Mouse (Mus musculus) neural tube, embryonic 12.5 days (tissue): ENCODE measurements around the gene Grin2d. TPM values are rescaled to one million over a fixed set of nuclear protein-coding genes. Genes with fewer than 3 reads are reported as not detected.
A peak's percentile ranks its signal among the peaks of the same experiment; 100 is the strongest.
"Not testable (repeated sequence)": the region's sequence is repeated elsewhere in the genome, so short reads cannot be mapped to it uniquely, and the experiment has no call there.

Source experiments
- ATAC-seq: fragments of 200-750 bp; cut with Nextera tagmentation; 2 replicates; pipeline ENCODE4 v1.8.0; 2017; ENCODE audit warnings: low read depth, mild to moderate bottlenecking, moderate TSS enrichment, moderate library complexity; ENCODE audit not compliant: low FRiP score
- H3K27ac ChIP-seq: fragments of 300-500 bp; sonication (generic); 2 replicates; pipeline ENCODE4 v1.5.1; 2016
- H3K27me3 ChIP-seq: fragments of 300-500 bp; sonication (generic); replicated peaks from 2 replicates; pipeline ENCODE4 v1.6.1; 2016; ENCODE audit warnings: mild to moderate bottlenecking
- H3K36me3 ChIP-seq: fragments of 300-500 bp; sonication (generic); 2 replicates; pipeline ENCODE4 v1.6.1; 2016; ENCODE audit warnings: mild to moderate bottlenecking
- H3K4me1 ChIP-seq: fragments of 300-500 bp; sonication (generic); 2 replicates; pipeline ENCODE4 v1.6.1; 2016
- H3K4me2 ChIP-seq: fragments of 300-500 bp; sonication (generic); replicated peaks from 2 replicates; pipeline ENCODE4 v1.6.1; 2016; ENCODE audit warnings: mild to moderate bottlenecking
- H3K4me3 ChIP-seq: fragments of 300-500 bp; sonication (generic); 2 replicates; pipeline ENCODE4 v1.5.1; 2016
- H3K9ac ChIP-seq: fragments of 300-500 bp; sonication (generic); 2 replicates; pipeline ENCODE4 v1.6.1; 2016; ENCODE audit warnings: mild to moderate bottlenecking
- H3K9me3 ChIP-seq: fragments of 300-500 bp; sonication (generic); 2 replicates; pipeline ENCODE4 v1.6.1; 2016; ENCODE audit warnings: mild to moderate bottlenecking
- WGBS: fragments of 180-500 bp; shearing (Covaris S2); methylation state at CpG from one replicate; pipeline ENCODE4 v1.1.7; 2016; 5-methylcytosine and 5-hydroxymethylcytosine counted together
- polyA plus RNA-seq: library from polyadenylated mRNA; unstranded; fragments of >200 nt; fragmentation: Nextera tagmentation; extraction: Ambion mirVana; gene quantifications from 2 replicates; pipeline ENCODE4 v1.2.1, GENCODE M21; 2016

The Grin2d gene
- polyA plus RNA-seq, 1 experiment from 2014 or later = 1.5 TPM

DNA sequence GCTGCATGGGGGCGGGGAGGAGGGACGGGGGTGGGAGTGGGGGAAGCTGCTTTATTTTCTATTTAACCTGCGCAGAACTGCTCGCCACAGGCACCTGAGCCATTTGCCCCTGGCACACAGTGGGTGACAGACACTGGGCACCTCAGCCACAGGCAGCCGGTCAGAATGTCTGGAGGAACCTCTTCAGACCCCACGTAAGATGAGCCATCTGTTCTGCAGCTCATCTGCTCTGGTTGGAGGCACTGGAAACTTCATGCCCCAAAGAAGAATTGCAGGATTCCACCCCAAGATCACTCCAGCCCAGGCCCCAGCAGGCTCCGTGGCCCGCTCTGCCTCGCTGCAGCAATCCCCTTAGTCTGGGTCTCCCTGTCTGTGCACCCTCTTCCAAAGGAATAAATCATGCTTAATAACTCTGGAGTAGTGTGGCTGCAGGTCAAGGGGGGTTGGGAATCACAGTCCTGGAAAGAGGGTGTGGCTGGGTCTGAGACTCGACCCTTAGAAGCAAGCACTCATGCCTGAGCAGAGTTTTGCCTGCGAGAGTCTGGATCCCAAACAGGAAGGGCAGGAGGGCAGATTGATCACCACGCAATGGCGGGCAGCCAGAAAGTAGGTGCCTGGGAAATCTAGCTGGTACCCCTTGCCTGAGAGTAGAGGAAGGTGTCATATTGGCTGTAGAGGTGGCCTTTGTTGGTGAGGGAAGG, 39.0 kb upstream of the Grin2d start:
- peak overlapping the region; percentile 26; the same call in 1 of the 2 replicates for H3K9ac ChIP-seq
- peaks cover 25% of the 10 kb centered on the region for H3K4me1 ChIP-seq
- WGBS = 31% methylated on average over 13 of the region's 13 CpGs
- H3K9me3 ChIP-seq = no peaks in the 10 kb centered on the region
- peak overlapping the region; percentile 19; the same call in 1 of the 2 replicates for H3K4me3 ChIP-seq
- peak overlapping the region; percentile 68 for H3K27ac ChIP-seq
- peak overlapping the region; percentile 53 for H3K4me2 ChIP-seq
- ATAC-seq = peak; percentile 1; the same call in 1 of the 2 replicates
- H3K36me3 ChIP-seq = no peaks in the 10 kb centered on the region; the same call in 1 of the 2 replicates
- no peaks in the 10 kb centered on the region for H3K27me3 ChIP-seq

DNA sequence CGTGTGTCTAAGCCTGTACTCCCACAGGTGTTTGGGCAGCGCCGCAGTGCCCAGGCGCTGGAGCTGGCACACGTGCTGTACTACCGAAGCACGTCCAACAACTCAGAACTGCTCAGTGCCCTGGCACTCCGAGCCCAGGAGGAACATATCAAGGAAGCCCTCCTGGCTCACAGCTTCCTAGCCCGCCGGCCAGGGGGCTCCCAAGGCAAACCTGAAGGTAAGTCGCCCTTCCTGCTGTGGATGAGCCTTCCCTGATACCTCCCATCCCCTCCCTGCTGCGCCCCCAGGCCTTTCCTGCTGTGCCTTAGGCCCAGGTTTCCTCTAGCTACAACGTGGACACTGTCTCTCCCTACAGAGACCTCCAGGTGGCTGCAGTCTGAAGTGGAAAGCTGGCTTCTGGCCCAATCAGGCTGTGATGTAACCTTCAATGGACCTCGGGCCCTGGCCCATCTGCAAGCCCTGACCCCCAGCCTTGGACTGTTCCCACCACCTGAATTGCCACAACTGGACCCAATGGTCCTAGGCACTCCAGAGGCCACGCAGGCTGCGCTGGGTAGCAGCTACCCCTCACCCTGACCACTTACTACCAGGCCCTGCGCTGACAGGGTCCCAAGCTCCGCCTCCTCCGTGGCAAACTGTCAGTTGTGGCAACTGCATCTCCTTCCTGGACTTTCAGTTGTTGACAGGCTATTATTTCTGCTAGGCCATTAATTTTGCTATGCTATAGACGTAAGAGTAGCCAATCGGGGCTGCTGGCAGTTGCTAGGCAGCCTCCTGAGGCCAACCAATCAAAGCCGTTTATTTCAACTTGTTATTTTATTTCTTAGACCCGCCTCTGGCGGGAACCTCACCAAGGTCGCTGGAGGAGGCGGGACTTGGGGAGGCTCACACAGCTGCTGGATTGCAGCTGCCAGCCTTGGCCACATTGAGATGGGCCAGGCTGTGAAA, 38.2 kb upstream of the Grin2d start:
- peak; percentile 90 for ATAC-seq
- peak overlapping the region; percentile 68 for H3K27ac ChIP-seq
- H3K9me3 ChIP-seq = no peaks in the 10 kb centered on the region
- peak overlapping the region; percentile 53 for H3K4me2 ChIP-seq
- H3K9ac ChIP-seq = peak overlapping the region; percentile 30
- WGBS = 38% methylated on average over 26 of the region's 26 CpGs
- peak overlapping the region; percentile 19; the same call in 1 of the 2 replicates for H3K4me3 ChIP-seq
- H3K4me1 ChIP-seq = peaks cover 25% of the 10 kb centered on the region
- no peaks in the 10 kb centered on the region; the same call in 1 of the 2 replicates for H3K36me3 ChIP-seq
- H3K27me3 ChIP-seq = no peaks in the 10 kb centered on the region

DNA sequence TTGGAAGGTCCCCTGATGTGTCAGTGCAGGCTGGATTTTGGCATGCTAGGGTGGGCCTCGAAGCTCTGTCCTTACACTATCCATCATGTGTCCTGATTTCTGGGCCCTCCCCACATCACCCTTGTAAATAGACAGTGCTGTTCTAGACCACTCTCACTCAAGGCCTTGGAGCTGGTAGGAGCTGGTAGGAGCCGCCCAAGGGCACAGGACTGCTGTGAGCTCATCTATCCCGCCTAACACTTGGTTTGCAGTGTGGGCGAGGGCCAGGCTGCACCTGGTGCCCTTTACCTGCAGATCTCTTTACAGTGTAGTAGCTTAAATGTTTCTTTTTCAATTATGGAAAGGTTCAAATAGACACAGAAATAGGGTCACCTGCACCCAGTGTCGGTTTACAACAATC, 36.8 kb upstream of the Grin2d start:
- Histone ChIP-seq H3K4me3 (no peak overlapping the region), H3K4me2 (no peak overlapping the region), H3K9ac (no peak overlapping the region), H3K9me3 (no peaks in the 10 kb centered on the region), H3K27me3 (no peaks in the 10 kb centered on the region), H3K27ac (no peak overlapping the region), H3K36me3 (peaks cover 11% of the 10 kb centered on the region), H3K4me1 (peaks cover 25% of the 10 kb centered on the region)
- ATAC-seq = no peak
- WGBS = 85% methylated on average over 5 of the region's 5 CpGs

DNA sequence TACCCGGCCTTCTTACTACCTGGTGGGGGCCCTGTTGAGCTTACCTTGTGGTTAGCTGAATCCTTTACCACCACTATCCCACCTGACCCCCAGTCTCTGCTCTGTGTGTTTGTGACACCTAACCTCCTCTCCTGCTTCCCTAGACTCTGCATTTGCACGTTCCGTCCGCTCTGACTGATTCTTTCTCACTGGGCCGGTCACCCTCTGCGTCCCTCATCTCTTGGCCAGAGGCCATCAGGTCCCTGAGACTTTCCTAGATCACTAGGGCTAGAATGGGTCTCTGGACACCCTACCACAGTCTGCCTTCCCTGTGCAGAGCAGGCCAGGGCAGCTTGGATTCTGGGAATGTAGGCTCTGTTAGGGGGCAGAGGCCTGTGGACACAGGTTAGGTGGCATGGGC, 35.9 kb upstream of the Grin2d start:
- H3K27ac ChIP-seq = no peak overlapping the region
- no peaks in the 10 kb centered on the region for H3K27me3 ChIP-seq
- H3K4me2 ChIP-seq = no peak overlapping the region
- no peak overlapping the region for H3K9ac ChIP-seq
- H3K4me3 ChIP-seq = no peak overlapping the region
- no peak for ATAC-seq
- H3K9me3 ChIP-seq = no peaks in the 10 kb centered on the region
- peaks cover 25% of the 10 kb centered on the region for H3K4me1 ChIP-seq
- WGBS = 88% methylated on average over 6 of the region's 6 CpGs
- peaks cover 20% of the 10 kb centered on the region for H3K36me3 ChIP-seq

DNA sequence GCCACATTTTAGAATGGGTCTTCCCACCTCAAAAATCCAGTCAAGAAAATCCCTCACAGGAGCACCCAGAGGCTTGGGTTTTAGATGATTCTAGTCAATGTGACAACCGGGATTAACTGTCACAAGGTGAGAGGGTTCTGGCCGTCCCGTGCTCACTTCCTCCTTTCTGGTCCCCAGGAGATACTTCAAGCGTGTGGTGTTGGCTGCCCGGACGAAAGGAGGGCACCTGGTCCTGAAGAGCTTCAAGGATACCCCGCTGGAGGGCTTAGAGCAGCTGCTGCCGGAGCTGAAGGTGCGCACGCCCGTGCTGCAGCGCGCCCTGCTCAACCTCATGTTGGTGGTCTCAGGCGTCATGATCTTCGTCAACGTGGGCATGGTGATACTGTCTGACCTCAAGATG, 31.0 kb upstream of the Grin2d start:
- no peak overlapping the region for H3K4me2 ChIP-seq
- WGBS = 96% methylated on average over 16 of the region's 16 CpGs
- H3K9ac ChIP-seq = no peak overlapping the region
- H3K4me1 ChIP-seq = no peaks in the 10 kb centered on the region
- peaks cover 22% of the 10 kb centered on the region for H3K36me3 ChIP-seq
- no peak overlapping the region for H3K4me3 ChIP-seq
- H3K27me3 ChIP-seq = no peaks in the 10 kb centered on the region
- H3K27ac ChIP-seq = no peak overlapping the region
- no peaks in the 10 kb centered on the region for H3K9me3 ChIP-seq
- ATAC-seq = no peak

DNA sequence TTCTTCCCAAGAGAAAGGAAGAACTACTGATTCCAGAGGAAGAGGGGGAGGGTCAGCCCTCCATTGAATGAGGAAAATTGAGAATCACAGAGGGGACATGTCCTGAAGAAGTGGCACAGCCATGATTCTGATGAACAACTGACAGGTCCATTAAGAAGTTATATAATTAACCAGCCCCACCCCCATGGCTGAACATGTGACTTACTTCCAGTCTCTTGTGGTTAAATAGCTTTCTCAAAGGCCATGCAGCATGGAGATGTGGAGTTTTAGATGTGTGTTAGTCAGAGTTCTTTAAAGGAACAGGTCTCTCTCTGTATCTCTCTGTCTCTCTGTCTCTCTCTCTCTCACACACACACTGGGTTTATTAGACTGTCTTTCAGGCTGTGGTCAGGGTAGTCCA, 30.2 kb upstream of the Grin2d start:
- no peak overlapping the region for H3K4me2 ChIP-seq
- H3K27ac ChIP-seq = no peak overlapping the region

DNA sequence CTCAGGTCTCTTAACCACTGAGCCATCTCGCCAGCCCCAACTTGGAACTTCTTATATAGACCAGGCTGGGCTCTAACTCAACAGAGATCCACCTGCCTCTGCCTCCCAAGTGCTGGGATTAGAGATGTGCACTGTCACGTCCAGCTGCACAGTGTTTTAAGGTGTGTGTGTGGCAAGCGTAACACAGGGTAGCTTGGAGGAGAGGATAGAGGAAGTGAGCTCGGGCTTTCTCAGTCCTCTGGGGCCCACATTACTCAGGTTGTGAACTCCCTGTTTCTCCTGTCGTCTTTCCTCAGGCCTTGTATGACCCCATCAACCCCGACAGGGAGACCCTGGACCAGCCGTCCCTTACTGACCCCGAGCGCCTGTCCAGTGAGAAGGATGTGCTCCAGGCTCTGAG, 28.4 kb upstream of the Grin2d start:
- 91% methylated on average over 9 of the region's 9 CpGs for WGBS
- Histone ChIP-seq H3K4me3 (no peak overlapping the region), H3K9me3 (no peaks in the 10 kb centered on the region), H3K36me3 (peaks cover 22% of the 10 kb centered on the region), H3K4me1 (no peaks in the 10 kb centered on the region), H3K4me2 (no peak overlapping the region), H3K9ac (no peak overlapping the region), H3K27me3 (no peaks in the 10 kb centered on the region), H3K27ac (no peak overlapping the region)
- no peak for ATAC-seq

More for the DNA sequence above, 30.2 kb upstream of the Grin2d start:
- no peak overlapping the region for H3K4me3 ChIP-seq
- peaks cover 22% of the 10 kb centered on the region for H3K36me3 ChIP-seq
- ATAC-seq = no peak
- no peaks in the 10 kb centered on the region for H3K9me3 ChIP-seq
- no peaks in the 10 kb centered on the region for H3K4me1 ChIP-seq
- H3K27me3 ChIP-seq = no peaks in the 10 kb centered on the region
- no peak overlapping the region for H3K9ac ChIP-seq

DNA sequence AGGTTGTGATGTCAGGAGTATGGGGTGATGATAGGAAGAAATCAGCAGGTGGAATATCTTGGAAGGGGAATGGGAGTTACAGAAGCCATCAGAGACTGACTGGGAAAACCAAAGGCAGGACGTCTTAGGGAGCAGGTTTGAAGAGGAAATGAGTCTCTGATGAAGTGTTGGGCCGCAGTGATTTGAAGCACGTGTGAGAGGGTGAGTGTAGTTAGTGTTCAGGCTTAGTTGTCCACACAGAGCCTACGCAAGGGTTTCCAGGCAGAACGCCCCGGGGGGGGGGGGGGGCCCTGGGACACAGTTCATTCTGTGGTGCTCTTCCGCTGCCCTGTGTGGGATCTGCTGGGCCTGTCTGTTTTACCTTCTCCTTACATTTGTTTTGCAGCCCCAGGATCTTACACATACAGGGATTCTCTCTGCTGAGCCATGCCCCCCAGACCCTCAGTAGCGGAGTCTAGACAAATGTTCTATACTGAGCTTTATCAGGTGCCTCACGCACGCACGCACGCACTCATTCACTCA, 24.4 kb upstream of the Grin2d start:
- ATAC-seq = no peak
- Histone ChIP-seq H3K4me3 (no peak overlapping the region), H3K4me1 (peaks cover 5% of the 10 kb centered on the region), H3K36me3 (no peaks in the 10 kb centered on the region), H3K9ac (no peak overlapping the region), H3K27me3 (no peaks in the 10 kb centered on the region), H3K9me3 (no peaks in the 10 kb centered on the region), H3K4me2 (no peak overlapping the region), H3K27ac (no peak overlapping the region)
- 80% methylated on average over 12 of the region's 12 CpGs for WGBS

DNA sequence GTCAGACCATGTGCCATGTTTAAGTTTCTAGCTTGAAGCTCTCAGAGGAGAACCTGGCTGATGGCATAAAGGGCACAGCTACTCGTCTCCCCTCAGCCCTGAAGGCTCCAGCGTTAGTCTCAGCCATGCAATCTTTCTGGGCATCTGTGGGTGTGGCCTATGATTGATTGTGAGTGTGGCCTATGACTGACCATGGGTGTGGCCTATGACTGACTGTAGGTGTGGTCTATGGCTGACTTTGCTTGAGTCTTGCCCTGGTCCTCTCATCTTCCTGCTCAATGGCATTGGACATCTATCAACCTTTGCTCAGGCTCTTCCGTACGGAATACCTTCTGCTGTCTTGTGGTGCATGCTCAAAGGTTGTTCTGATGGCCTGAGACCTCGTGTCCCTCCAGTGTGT, 23.4 kb upstream of the Grin2d start:
- WGBS = 62% methylated on average over 5 of the region's 5 CpGs
- Histone ChIP-seq H3K4me3 (no peak overlapping the region), H3K4me2 (no peak overlapping the region), H3K9me3 (no peaks in the 10 kb centered on the region), H3K36me3 (no peaks in the 10 kb centered on the region), H3K9ac (no peak overlapping the region), H3K27me3 (no peaks in the 10 kb centered on the region), H3K27ac (no peak overlapping the region), H3K4me1 (peaks cover 10% of the 10 kb centered on the region)
- no peak for ATAC-seq

DNA sequence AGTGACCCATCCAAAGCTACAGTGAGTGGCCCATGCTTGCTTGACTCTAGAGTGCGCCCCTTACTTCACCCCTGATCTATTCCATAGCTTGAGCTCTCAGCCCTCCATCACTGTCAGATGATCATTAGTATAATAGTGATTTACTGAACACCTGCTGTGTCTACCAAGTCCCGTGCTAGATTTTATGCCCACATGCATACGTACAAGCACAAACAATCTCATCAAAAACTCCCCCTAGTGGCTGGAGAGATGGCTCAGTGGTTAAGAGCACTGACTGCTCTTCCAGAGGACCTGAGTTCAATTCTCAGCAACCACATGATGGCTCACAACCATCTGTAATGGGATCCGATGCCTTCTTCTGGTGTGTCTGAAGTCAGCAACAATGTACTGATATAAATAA, 19.9 kb upstream of the Grin2d start:
- not testable (repeated sequence) for H3K4me3 ChIP-seq, H3K9me3 ChIP-seq, ATAC-seq, H3K36me3 ChIP-seq, H3K27ac ChIP-seq, H3K9ac ChIP-seq, H3K27me3 ChIP-seq
- peak overlapping the region; percentile 89 for H3K4me2 ChIP-seq
- H3K4me1 ChIP-seq = peaks cover 10% of the 10 kb centered on the region
- 49% methylated on average over 4 of the region's 4 CpGs for WGBS

DNA sequence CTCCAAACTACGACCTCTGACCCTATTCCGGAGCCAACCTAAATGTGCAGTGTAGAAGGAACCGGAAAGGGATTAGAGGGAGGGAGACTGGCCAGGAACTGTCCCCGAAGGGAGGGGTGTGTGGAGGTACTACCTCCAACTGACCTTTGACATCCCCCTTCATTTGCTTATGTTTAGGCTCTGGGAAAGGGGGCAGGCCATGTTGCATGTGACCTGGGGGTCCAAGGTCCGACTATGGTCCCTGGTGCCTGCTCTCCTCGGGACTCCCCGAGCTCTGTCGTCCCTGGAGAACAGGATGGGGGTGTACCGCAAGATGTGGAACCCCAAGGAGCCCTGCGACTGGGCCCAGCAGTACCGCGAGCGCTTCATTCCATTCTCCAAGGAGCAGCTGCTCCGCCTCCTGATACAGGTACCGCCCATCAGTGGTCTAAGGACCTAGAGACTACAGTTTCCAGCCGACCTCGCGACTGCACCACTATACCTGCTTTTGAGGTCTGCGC, 19.1 kb upstream of the Grin2d start:
- Histone ChIP-seq H3K27ac (0 out of 2 replicates have a peak overlapping the region, but pooled peaks have one; percentile 20), H3K4me1 (peaks cover 10% of the 10 kb centered on the region), H3K4me2 (peak overlapping the region; percentile 89), H3K4me3 (peak overlapping the region; percentile 46), H3K9ac (peak overlapping the region; percentile 67), H3K36me3 (no peaks in the 10 kb centered on the region), H3K27me3 (0 out of 2 replicates have a peak, but pooled peaks cover 6% of the 10 kb centered on the region), H3K9me3 (no peaks in the 10 kb centered on the region)
- peak; percentile 67 for ATAC-seq
- under 1% methylated on average over 19 of the region's 19 CpGs for WGBS
